Mouse (Mus musculus) ES-Bruce4 (cell line): ENCODE measurements around the gene Plcb3.

Source experiments
- CTCF ChIP-seq: IDR thresholded peaks from one replicate; pipeline ENCODE4 v1.8.1; 2011; ENCODE audit warnings: low read depth, low read length
- EP300 ChIP-seq: IDR thresholded peaks from 2 replicates; pipeline ENCODE4 v1.6.1; 2011; ENCODE audit warnings: low read depth, low read length; ENCODE audit not compliant: insufficient read depth

DNA sequence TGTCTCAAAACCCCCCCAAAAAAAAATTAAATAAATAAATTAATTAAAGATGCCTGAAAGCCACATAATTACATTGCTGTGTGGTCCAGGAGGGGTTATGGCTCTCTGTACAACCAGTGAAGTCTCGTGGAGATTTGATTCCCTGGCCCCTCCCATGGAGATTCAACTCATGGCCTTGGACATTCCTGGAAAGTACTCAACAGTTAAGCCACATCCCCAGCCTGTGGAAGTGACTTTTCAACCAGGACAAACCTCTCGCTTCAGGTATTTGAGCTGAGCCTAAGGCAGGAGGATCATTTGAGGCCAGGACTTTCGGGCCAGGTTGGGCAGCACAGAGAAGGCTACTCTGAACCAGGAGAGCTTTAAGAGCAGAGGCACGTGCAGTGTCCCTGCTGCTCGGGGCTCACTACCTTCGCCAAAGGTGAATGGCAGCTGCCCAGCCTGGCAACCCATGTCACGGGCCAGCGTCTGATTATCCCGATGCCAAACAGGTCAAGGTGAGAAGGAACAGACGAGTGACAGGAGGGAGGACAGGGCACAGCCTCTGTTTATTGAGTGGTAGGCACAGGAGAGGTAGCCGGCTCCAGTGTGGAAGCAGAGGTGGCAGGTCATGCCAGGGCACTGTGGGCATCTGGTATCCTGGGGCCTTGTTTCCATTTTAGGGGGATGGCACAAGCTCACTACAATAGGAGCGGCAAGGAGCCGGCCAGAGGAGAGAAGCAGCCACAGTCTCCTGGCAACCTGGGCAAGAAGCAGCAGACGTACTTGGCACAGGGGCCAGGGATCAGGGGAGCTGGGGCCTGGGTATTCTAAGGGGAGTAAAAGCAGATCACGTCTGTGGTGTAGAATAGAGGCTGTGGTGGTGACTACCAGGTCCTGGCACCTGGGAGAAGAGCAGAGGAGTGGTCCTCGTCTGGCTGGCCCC, 38.5 kb downstream of the Plcb3 start:
- TF ChIP-seq CTCF (no peak), EP300 (no peak)
